ENCODE assay signal across 9 mouse cellular contexts in the genomic region with DNA sequence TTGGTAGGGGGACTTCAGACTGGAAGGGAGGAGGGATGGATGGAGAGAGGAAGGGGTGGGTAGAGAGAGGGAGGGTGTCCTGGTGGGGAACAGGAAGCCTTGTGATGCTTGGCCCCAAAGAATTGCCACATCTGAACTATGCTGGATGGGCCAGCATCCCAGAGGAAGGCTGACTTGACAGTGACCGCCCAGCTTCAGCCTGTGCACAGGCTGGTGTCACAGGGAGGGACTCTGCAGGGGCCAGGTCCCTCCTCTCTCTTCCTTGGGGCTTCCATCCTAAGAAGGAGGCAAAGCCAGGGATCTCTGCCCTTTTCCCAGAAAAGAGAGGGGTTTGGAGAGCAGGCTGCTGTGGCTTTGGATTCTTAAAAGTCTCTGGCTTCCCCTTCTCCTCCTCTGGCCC. TPM values are rescaled to one million over a fixed set of nuclear protein-coding genes. Genes with fewer than 3 reads are reported as not detected.
A peak's percentile ranks its signal among the peaks of the same experiment; 100 is the strongest.
DNase-seq lines count a peak whose midpoint lies in the region; ATAC-seq and TF ChIP-seq lines count a peak whose summit lies in the region.
"Had no signal": no experiment of that assay in that cellular context is flagged by ENCODE, and none has a peak within 500 bp of the region (broad histone marks: within the 10 kb centered on the region; RNA-seq: fewer than 3 reads in every experiment).

No protein-coding gene starts in this region.

- no peaks in the 10 kb centered on the region for H3K79me2 ChIP-seq in myocyte (ENCODE audit: control insufficient read depth, insufficient read depth)

- H3K9me3 ChIP-seq in forebrain, embryonic 10.5 days = no peaks in the 10 kb centered on the region
- no peaks in the 10 kb centered on the region for H3K9me3 ChIP-seq in forebrain, embryonic 16.5 days (ENCODE audit: control insufficient read depth, low read length)
- no peaks in the 10 kb centered on the region for H3K9me3 ChIP-seq in midbrain, embryonic 13.5 days
- no peaks in the 10 kb centered on the region for H3K9me3 ChIP-seq in midbrain, embryonic 14.5 days (ENCODE audit: control insufficient read depth, low read length)
- H3K9me3 ChIP-seq: megakaryocyte, embryonic 14.5 days had no signal

- no peak for DNase-seq in forebrain, embryonic 10.5 days (ENCODE audit: extremely low spot score, low spot score)
- DNase-seq in midbrain, embryonic 14.5 days = no peak
- peak; percentile 50 for DNase-seq in heart, postnatal 25 days (ENCODE audit: low spot score)
- no peak for DNase-seq in left cerebral cortex, adult 9 months (ENCODE audit: low spot score in 2 of 2)
- DNase-seq in right cerebral cortex, postnatal 36 days (ENCODE audit: low spot score in 2 of 2) = no peak

- peaks cover 51% of the 10 kb centered on the region for H3K4me1 ChIP-seq in forebrain, embryonic 10.5 days
- peaks cover 22% of the 10 kb centered on the region for H3K4me1 ChIP-seq in forebrain, embryonic 16.5 days (replicated peaks; ENCODE audit: control insufficient read depth, insufficient read depth, low read length)
- H3K4me1 ChIP-seq in midbrain, embryonic 13.5 days (replicated peaks) = peaks cover 11% of the 10 kb centered on the region
- H3K4me1 ChIP-seq in midbrain, embryonic 14.5 days (ENCODE audit: control insufficient read depth, insufficient read depth, low read length) = no peaks in the 10 kb centered on the region

- H3K9ac ChIP-seq in forebrain, embryonic 16.5 days (replicated peaks; ENCODE audit: low read depth, low read length) = no peak overlapping the region
- 0 out of 2 replicates have a peak overlapping the region, but pooled peaks have one; percentile 46 for H3K9ac ChIP-seq in midbrain, embryonic 13.5 days (replicated peaks)
- no peak overlapping the region for H3K9ac ChIP-seq in midbrain, embryonic 14.5 days (replicated peaks; ENCODE audit: low read length)

- peak overlapping the region; percentile 82 for H3K27ac ChIP-seq in forebrain, embryonic 10.5 days
- H3K27ac ChIP-seq in forebrain, embryonic 16.5 days (ENCODE audit: low read length) = no peak overlapping the region
- no peak overlapping the region for H3K27ac ChIP-seq in midbrain, embryonic 13.5 days
- H3K27ac ChIP-seq in midbrain, embryonic 14.5 days (replicated peaks; ENCODE audit: low read depth, low read length) = no peak overlapping the region

- no peaks in the 10 kb centered on the region for H3K36me3 ChIP-seq in forebrain, embryonic 10.5 days (replicated peaks)
- H3K36me3 ChIP-seq in forebrain, embryonic 16.5 days (ENCODE audit: control insufficient read depth, insufficient read depth) = no peaks in the 10 kb centered on the region
- H3K36me3 ChIP-seq in midbrain, embryonic 13.5 days = no peaks in the 10 kb centered on the region
- no peaks in the 10 kb centered on the region for H3K36me3 ChIP-seq in midbrain, embryonic 14.5 days (ENCODE audit: control insufficient read depth, insufficient read depth, low read length)
- H3K36me3 ChIP-seq in myocyte (ENCODE audit: control insufficient read depth, insufficient read depth) = no peaks in the 10 kb centered on the region

- no peak for TF ChIP-seq POLR2A in myocyte (IDR thresholded peaks at IDR 0.05; ENCODE audit: insufficient read length, low read depth)

- no peak for ATAC-seq in forebrain, embryonic 16.5 days
- ATAC-seq in midbrain, embryonic 13.5 days = no peak
- no peak for ATAC-seq in midbrain, embryonic 14.5 days (ENCODE audit: low FRiP score, low TSS enrichment)

- no peak overlapping the region for H3K4me2 ChIP-seq in forebrain, embryonic 16.5 days (ENCODE audit: low read length)
- H3K4me2 ChIP-seq in midbrain, embryonic 13.5 days (replicated peaks) = no peak overlapping the region
- no peak overlapping the region for H3K4me2 ChIP-seq in midbrain, embryonic 14.5 days (ENCODE audit: low read length)
- H3K4me2 ChIP-seq in myocyte (ENCODE audit: low read depth) = peak overlapping the region; percentile 88

- intact Hi-C loops in heart, postnatal 25 days (cut with DNase I) = no loop called here

- H3ac ChIP-seq in myocyte (ENCODE audit: control insufficient read depth, insufficient read length) = no peak overlapping the region

- WGBS in forebrain, embryonic 10.5 days = 68% methylated on average over 1 of the region's 1 CpGs
- WGBS in forebrain, embryonic 16.5 days = 64% methylated on average over 1 of the region's 1 CpGs
- WGBS in midbrain, embryonic 13.5 days = 67% methylated on average over 1 of the region's 1 CpGs
- WGBS in midbrain, embryonic 14.5 days = 67% methylated on average over 1 of the region's 1 CpGs

- H3K4me3 ChIP-seq in forebrain, embryonic 10.5 days = no peak overlapping the region
- no peak overlapping the region for H3K4me3 ChIP-seq in forebrain, embryonic 16.5 days (replicated peaks; ENCODE audit: low read length)
- H3K4me3 ChIP-seq in midbrain, embryonic 13.5 days (replicated peaks) = no peak overlapping the region
- no peak overlapping the region for H3K4me3 ChIP-seq in midbrain, embryonic 14.5 days (replicated peaks; ENCODE audit: low read depth, low read length)
- no peak overlapping the region for H3K4me3 ChIP-seq in myocyte

- H3K27me3 ChIP-seq in forebrain, embryonic 10.5 days (ENCODE audit: poor library complexity, severe bottlenecking) = peaks cover 4% of the 10 kb centered on the region; the same call in 1 of the 2 replicates
- H3K27me3 ChIP-seq in forebrain, embryonic 16.5 days (replicated peaks; ENCODE audit: control insufficient read depth, insufficient read depth, low read length) = no peaks in the 10 kb centered on the region
- H3K27me3 ChIP-seq in midbrain, embryonic 13.5 days = no peaks in the 10 kb centered on the region
- no peaks in the 10 kb centered on the region for H3K27me3 ChIP-seq in midbrain, embryonic 14.5 days (ENCODE audit: control insufficient read depth, insufficient read depth, low read length)
- no peaks in the 10 kb centered on the region for H3K27me3 ChIP-seq in myocyte (ENCODE audit: control insufficient read depth, insufficient read depth, insufficient read length)

TF ChIP-seq in myocyte, 11 proteins besides CTCF, POLR2A, EP300 and RAD21:
- no peak for TF ChIP-seq REST (IDR thresholded peaks at IDR 0.05; ENCODE audit: insufficient read depth, insufficient read length)
- no peak for TF ChIP-seq MAX (IDR thresholded peaks at IDR 0.05; ENCODE audit: low read depth)
- no peak for TF ChIP-seq SRF (IDR thresholded peaks at IDR 0.05; ENCODE audit: control insufficient read depth, insufficient read length, low read depth)
- TF ChIP-seq TCF12 (IDR thresholded peaks at IDR 0.05; ENCODE audit: insufficient read depth, poor library complexity, severe bottlenecking) = no peak
- no peak for TF ChIP-seq CEBPB (IDR thresholded peaks at IDR 0.05; ENCODE audit: insufficient read depth, poor library complexity, severe bottlenecking)
- no peak for TF ChIP-seq POLR2AphosphoS2 (IDR thresholded peaks at IDR 0.05; ENCODE audit: insufficient read length, low read depth)
- TF ChIP-seq E2F4 (IDR thresholded peaks at IDR 0.05; ENCODE audit: insufficient read depth) = no peak
- TF ChIP-seq MYOD1 (IDR thresholded peaks at IDR 0.05; ENCODE audit: control insufficient read depth in 1 of 3, insufficient read length in 2 of 3, low read depth in 2 of 3) = no peak
- no peak for TF ChIP-seq TCF3 (IDR thresholded peaks at IDR 0.05; ENCODE audit: insufficient read length, low read depth)
- no peak for TF ChIP-seq USF1 (IDR thresholded peaks at IDR 0.05; ENCODE audit: low read depth)
- TF ChIP-seq MYOG (IDR thresholded peaks at IDR 0.05; ENCODE audit: control insufficient read depth in 1 of 3, insufficient read depth in 1 of 3, insufficient read length in 2 of 3, low read depth in 2 of 3) = no peak

RNA-seq across cellular contexts. Expression of a gene that starts 7.0 kb away (rescaled TPM):
- 31.3 and 35.1 TPM in 2 replicates for polyA plus RNA-seq in forebrain, embryonic 10.5 days (2016; fragmentation: Nextera tagmentation; extraction: Ambion mirVana)
- 79.8 and 79.9 TPM in 2 replicates for polyA plus RNA-seq in forebrain, embryonic 16.5 days (2015; fragmentation: Nextera tagmentation; extraction: Ambion mirVana)
- polyA plus RNA-seq in midbrain, embryonic 13.5 days (2015; fragmentation: Nextera tagmentation; extraction: Ambion mirVana) = 37.2 and 42.2 TPM in 2 replicates
- 71.3 and 81.8 TPM in 2 replicates for polyA plus RNA-seq in midbrain, embryonic 14.5 days (2014; fragmentation: Nextera tagmentation; extraction: Ambion mirVana)
- 100 to 1,000 TPM; 121 to 138 TPM for total RNA-seq in heart, postnatal 25 days (2021)
- 321 TPM for polyA plus RNA-seq in myocyte (2012; fragmentation: generic; extraction: Trizol)

RNA-seq across cellular contexts. Expression of a gene that starts 20.2 kb away (rescaled TPM):
- 0.16 and 0.26 TPM in 2 replicates for polyA plus RNA-seq in forebrain, embryonic 10.5 days (2016; fragmentation: Nextera tagmentation; extraction: Ambion mirVana)
- 0.14 and 0.35 TPM in 2 replicates for polyA plus RNA-seq in forebrain, embryonic 16.5 days (2015; fragmentation: Nextera tagmentation; extraction: Ambion mirVana)
- polyA plus RNA-seq in midbrain, embryonic 13.5 days (2015; fragmentation: Nextera tagmentation; extraction: Ambion mirVana) = 0.17 and 0.22 TPM in 2 replicates
- polyA plus RNA-seq in midbrain, embryonic 14.5 days (2014; fragmentation: Nextera tagmentation; extraction: Ambion mirVana) = 0.21 and 0.22 TPM in 2 replicates
- 1 to 10 TPM in 1 of 2 experiments, under 1 TPM in 1; 0.84 to 1.1 TPM for total RNA-seq in heart, postnatal 25 days (2021)
- 0.60 TPM for polyA plus RNA-seq in myocyte (2012; fragmentation: generic; extraction: Trizol)

RNA-seq across cellular contexts. Expression of a gene that starts 39.4 kb away (rescaled TPM):
- polyA plus RNA-seq in forebrain, embryonic 10.5 days (2016; fragmentation: Nextera tagmentation; extraction: Ambion mirVana) = 0.47 and 1.0 TPM in 2 replicates
- 2.7 and 2.8 TPM in 2 replicates for polyA plus RNA-seq in forebrain, embryonic 16.5 days (2015; fragmentation: Nextera tagmentation; extraction: Ambion mirVana)
- polyA plus RNA-seq in midbrain, embryonic 13.5 days (2015; fragmentation: Nextera tagmentation; extraction: Ambion mirVana) = 1.7 and 2.3 TPM in 2 replicates
- 1.8 and 5.5 TPM in 2 replicates for polyA plus RNA-seq in midbrain, embryonic 14.5 days (2014; fragmentation: Nextera tagmentation; extraction: Ambion mirVana)
- total RNA-seq in heart, postnatal 25 days (2021) = 10 to 100 TPM; 19.2 to 24.0 TPM
- 16.4 TPM for polyA plus RNA-seq in myocyte (2012; fragmentation: generic; extraction: Trizol)

RNA-seq across cellular contexts. Expression of a gene that starts 56.4 kb away (rescaled TPM):
- polyA plus RNA-seq in forebrain, embryonic 10.5 days (2016; fragmentation: Nextera tagmentation; extraction: Ambion mirVana) = 19.0 and 19.2 TPM in 2 replicates
- 26.0 and 27.3 TPM in 2 replicates for polyA plus RNA-seq in forebrain, embryonic 16.5 days (2015; fragmentation: Nextera tagmentation; extraction: Ambion mirVana)
- polyA plus RNA-seq in midbrain, embryonic 13.5 days (2015; fragmentation: Nextera tagmentation; extraction: Ambion mirVana) = 23.5 and 26.0 TPM in 2 replicates
- 24.9 and 27.5 TPM in 2 replicates for polyA plus RNA-seq in midbrain, embryonic 14.5 days (2014; fragmentation: Nextera tagmentation; extraction: Ambion mirVana)
- total RNA-seq in heart, postnatal 25 days (2021) = 10 to 100 TPM; 16.0 to 17.2 TPM
- 33.7 TPM for polyA plus RNA-seq in myocyte (2012; fragmentation: generic; extraction: Trizol)
